Mouse (Mus musculus) CH12.LX (cell line): Measurements from ENCODE around the gene Ergic1.

Source experiments
- BHLHE40 ChIP-seq: IDR thresholded peaks from 2 replicates; pipeline ENCODE4 v1.6.1; 2011; ENCODE audit warnings: mild to moderate bottlenecking, low read depth, low read length, improper control_type of control experiment
- CHD1 ChIP-seq: IDR thresholded peaks from 2 replicates; pipeline ENCODE4 v1.6.1; 2012; ENCODE audit warnings: low read depth, low read length, improper control_type of control experiment, inconsistent platforms
- CTCF ChIP-seq, 2 experiments: IDR thresholded peaks in 1 of 2; conservative IDR thresholded peaks in 1 of 2; 2 replicates each; pipeline ENCODE4 v1.5.1; 2011 to 2012; ENCODE audit warnings: low read depth in 2 of 2, low read length in 2 of 2, improper control_type of control experiment in 1 of 2, inconsistent platforms in 1 of 2, mild to moderate bottlenecking in 1 of 2, moderate library complexity in 1 of 2
- POLR2A ChIP-seq: IDR thresholded peaks from 2 replicates; pipeline ENCODE4 v1.6.1; 2011; ENCODE audit warnings: low read depth, mild to moderate bottlenecking, improper control_type of control experiment, low read length

DNA sequence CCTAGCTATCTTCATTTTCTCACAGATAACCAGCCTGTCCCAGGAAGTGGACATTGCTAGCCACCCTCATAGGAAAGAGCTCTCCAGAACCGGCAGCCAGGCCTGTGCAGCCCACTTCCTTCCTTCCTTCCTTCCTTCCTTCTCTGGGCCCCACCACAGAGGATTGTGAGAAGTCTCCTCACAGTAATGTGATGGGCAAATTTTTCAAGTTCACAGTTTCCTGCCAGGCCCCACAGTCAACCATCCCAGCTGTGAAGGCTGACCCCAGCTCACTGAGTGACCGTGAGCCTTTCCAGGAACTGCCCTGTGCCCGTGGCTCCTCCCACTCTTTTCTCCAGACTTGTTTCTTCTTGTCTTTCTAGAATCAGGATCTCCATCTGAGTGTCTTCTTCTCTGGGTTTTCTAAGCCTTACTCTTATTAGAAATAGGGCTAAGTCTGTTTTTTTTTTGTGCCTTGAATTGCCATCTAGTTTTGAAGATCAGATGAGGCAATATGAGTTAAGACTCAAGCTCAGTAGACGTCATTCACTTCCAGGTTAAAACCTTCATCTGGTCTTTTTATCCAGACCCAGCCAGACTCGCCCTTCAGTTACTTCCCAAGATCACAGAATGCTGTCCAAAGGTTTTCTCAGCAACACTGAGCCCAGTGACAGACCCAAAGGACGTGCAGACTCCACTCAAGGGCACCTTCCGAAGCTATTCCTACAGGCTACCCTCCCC lies 34.3 kb downstream of the Ergic1 start:
- TF ChIP-seq BHLHE40: no peak
- TF ChIP-seq CTCF (conservative IDR thresholded peaks at IDR 0.05 in 1 of 2, IDR thresholded peaks at IDR 0.05 in 1 of 2; ENCODE audit: low read depth in 2 of 2, low read length in 2 of 2): no peak
- TF ChIP-seq CHD1: no peak
- TF ChIP-seq POLR2A: no peak
